In the genomic region with DNA sequence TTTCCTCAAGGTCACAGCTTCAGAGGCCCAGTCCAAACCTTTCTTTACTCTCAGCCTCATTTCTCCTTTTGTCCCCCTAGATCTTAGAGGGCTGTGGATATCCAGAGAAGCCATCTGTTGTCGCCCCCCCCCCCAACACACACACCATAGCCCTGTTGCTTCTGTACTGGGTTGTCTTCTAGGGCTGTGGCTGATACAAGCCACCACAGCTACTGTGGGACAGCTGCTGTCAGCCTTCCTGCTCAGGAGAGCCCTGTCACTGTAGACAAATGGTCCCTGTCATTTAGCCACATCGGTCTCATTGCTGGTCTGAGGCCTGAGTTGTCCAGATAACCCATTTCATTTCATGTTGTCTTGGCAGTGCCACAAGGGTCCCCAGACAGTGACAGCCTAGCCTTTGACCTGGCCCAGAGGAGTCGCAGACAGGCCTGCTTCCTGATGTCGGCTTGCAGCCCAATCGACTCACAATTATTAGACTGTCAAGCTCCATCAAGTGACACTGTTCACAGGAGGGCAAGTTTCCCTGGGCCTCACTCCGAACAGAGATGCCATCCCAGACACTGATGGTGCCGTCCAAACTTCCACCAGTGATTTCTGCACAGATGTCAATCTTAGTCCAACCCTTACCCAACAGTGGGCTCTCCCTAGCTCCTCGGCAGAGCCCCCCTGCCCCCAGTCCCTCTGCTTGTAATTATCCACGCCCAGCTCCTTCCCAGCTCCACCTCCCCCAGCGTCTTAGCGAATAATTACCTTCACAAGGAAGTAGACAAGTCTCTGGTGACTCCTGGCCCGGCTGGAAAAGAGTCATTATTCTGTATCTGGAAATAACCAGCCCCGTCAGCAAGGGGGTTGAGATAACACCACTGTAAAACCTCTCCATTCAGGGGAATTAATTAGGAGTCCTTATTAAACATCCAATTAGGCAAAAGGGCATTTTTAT, we compare ENCODE assay signal across 18 mouse cellular contexts. TPM values are rescaled to one million over a fixed set of nuclear protein-coding genes. Genes with fewer than 3 reads are reported as not detected.
A peak's percentile ranks its signal among the peaks of the same experiment; 100 is the strongest.
DNase-seq lines count a peak whose midpoint lies in the region; ATAC-seq and TF ChIP-seq lines count a peak whose summit lies in the region.
"Had no signal": no experiment of that assay in that cellular context is flagged by ENCODE, and none has a peak within 500 bp of the region (broad histone marks: within the 10 kb centered on the region; RNA-seq: fewer than 3 reads in every experiment).

No protein-coding gene starts in this region.

- no peaks in the 10 kb centered on the region for H3K36me3 ChIP-seq in intestine, embryonic 14.5 days (ENCODE audit: control insufficient read depth, insufficient read depth, low read length)
- H3K36me3 ChIP-seq in intestine, postnatal 0 days (ENCODE audit: control insufficient read depth, insufficient read depth) = no peaks in the 10 kb centered on the region
- H3K36me3 ChIP-seq in intestine, embryonic 15.5 days = no peaks in the 10 kb centered on the region

- intact Hi-C loops in left cerebral cortex, postnatal 25 days (cut with DNase I) = no loop called here

- no peak for DNase-seq in intestine, embryonic 14.5 days (ENCODE audit: low spot score)
- DNase-seq in kidney, postnatal 4 days = peak; percentile 14 to 44
- peak; percentile 28 for DNase-seq in retina, embryonic 14.5 days (ENCODE audit: low spot score)
- no peak for DNase-seq in left cerebral cortex, postnatal 25 days (ENCODE audit: low spot score in 2 of 2)
- no peak for DNase-seq in cerebellum, postnatal 25 days
- DNase-seq in gastrocnemius, postnatal 10 days = no peak
- DNase-seq: B cell, adult 2 months; forebrain, postnatal 0 days; thymus, adult 18-20 months had no signal

- no peak overlapping the region for H3K4me3 ChIP-seq in intestine, embryonic 14.5 days (ENCODE audit: low read depth, low read length)
- no peak overlapping the region for H3K4me3 ChIP-seq in intestine, postnatal 0 days (ENCODE audit: low read depth, low read length)
- no peak overlapping the region for H3K4me3 ChIP-seq in intestine, embryonic 15.5 days (replicated peaks)

- no peaks in the 10 kb centered on the region for H3K27me3 ChIP-seq in intestine, embryonic 14.5 days (replicated peaks; ENCODE audit: control insufficient read depth, insufficient read depth, low read length)
- H3K27me3 ChIP-seq in intestine, postnatal 0 days (replicated peaks; ENCODE audit: control insufficient read depth, insufficient read depth, low read length) = no peaks in the 10 kb centered on the region
- no peaks in the 10 kb centered on the region for H3K27me3 ChIP-seq in intestine, embryonic 15.5 days (replicated peaks)

- H3K9me3 ChIP-seq in intestine, embryonic 14.5 days (ENCODE audit: control insufficient read depth, low read length) = no peaks in the 10 kb centered on the region
- H3K9me3 ChIP-seq in intestine, postnatal 0 days (ENCODE audit: control insufficient read depth) = no peaks in the 10 kb centered on the region
- H3K9me3 ChIP-seq in intestine, embryonic 15.5 days = no peaks in the 10 kb centered on the region

- 0 out of 2 replicates have a peak, but pooled peaks have one; percentile 47 for ATAC-seq in intestine, embryonic 14.5 days (replicated peaks; ENCODE audit: low FRiP score, low TSS enrichment, low read depth)
- ATAC-seq in intestine, postnatal 0 days = no peak
- peak; percentile 23; the same call in 1 of the 2 replicates for ATAC-seq in intestine, embryonic 15.5 days
- ATAC-seq: activated CD4-positive, CD25-positive, alpha-beta regulatory T cell, adult 4 months; forebrain, postnatal 0 days had no signal

- 44% methylated on average over 13 of the region's 13 CpGs for WGBS in intestine, embryonic 14.5 days
- 42% methylated on average over 13 of the region's 13 CpGs for WGBS in intestine, postnatal 0 days
- 46% methylated on average over 13 of the region's 13 CpGs for whole genome bisulfite sequencing in intestine, embryonic 15.5 days

- no peak overlapping the region for H3K9ac ChIP-seq in intestine, embryonic 14.5 days (ENCODE audit: low read length)
- H3K9ac ChIP-seq in intestine, postnatal 0 days (ENCODE audit: low read depth, low read length) = no peak overlapping the region
- H3K9ac ChIP-seq in intestine, embryonic 15.5 days = no peak overlapping the region
- H3K9ac ChIP-seq: forebrain, postnatal 0 days; liver, embryonic 14.5 days had no signal

- no peak overlapping the region for H3K27ac ChIP-seq in intestine, embryonic 14.5 days (ENCODE audit: low read depth)
- H3K27ac ChIP-seq in intestine, postnatal 0 days (ENCODE audit: low read depth, low read length) = no peak overlapping the region
- H3K27ac ChIP-seq in intestine, embryonic 15.5 days = no peak overlapping the region
- H3K27ac ChIP-seq: liver, embryonic 14.5 days had no signal

- H3K4me2 ChIP-seq in intestine, embryonic 14.5 days (ENCODE audit: low read length) = no peak overlapping the region
- no peak overlapping the region for H3K4me2 ChIP-seq in intestine, postnatal 0 days (replicated peaks; ENCODE audit: low read depth)
- H3K4me2 ChIP-seq in intestine, embryonic 15.5 days (replicated peaks) = no peak overlapping the region

- no peaks in the 10 kb centered on the region for H3K4me1 ChIP-seq in intestine, embryonic 14.5 days (replicated peaks; ENCODE audit: control insufficient read depth, insufficient read depth, low read length)
- H3K4me1 ChIP-seq in intestine, postnatal 0 days (replicated peaks; ENCODE audit: control insufficient read depth, insufficient read depth, low read length) = no peaks in the 10 kb centered on the region
- no peaks in the 10 kb centered on the region for H3K4me1 ChIP-seq in intestine, embryonic 15.5 days (replicated peaks)

- TF ChIP-seq CTCF in intestine, postnatal 0 days (IDR thresholded peaks at IDR 0.05; ENCODE audit: low read depth) = no peak

RNA-seq across cellular contexts. Expression of a gene that starts 33.1 kb away (rescaled TPM):
- polyA plus RNA-seq in intestine, embryonic 14.5 days (2014; fragmentation: Nextera tagmentation; extraction: Ambion mirVana) = not detected in 2 replicates
- not detected in 2 replicates for polyA plus RNA-seq in intestine, postnatal 0 days (2015; fragmentation: Nextera tagmentation; extraction: Ambion mirVana)
- not detected in 2 replicates for polyA plus RNA-seq in intestine, embryonic 15.5 days (2015; fragmentation: Nextera tagmentation; extraction: Ambion mirVana)
- not detected for total RNA-seq in left cerebral cortex, postnatal 25 days (2021)
- not detected for total RNA-seq in gastrocnemius, postnatal 10 days (2021)
- total RNA-seq: common myeloid progenitor, adult 5-6 weeks; forebrain, postnatal 0 days; left cerebral cortex, adult 18-20 months; megakaryocyte progenitor cell, adult 5-6 weeks; MEL had no signal
- polyA plus RNA-seq: activated CD4-positive, CD25-positive, alpha-beta regulatory T cell, adult 4 months; forebrain, postnatal 0 days; liver, embryonic 14.5 days; spleen, adult 2 months had no signal

Comparison
In these comparisons a context has a peak if more than half of its experiments do, and no peak if none do; other contexts are left out.
1. DNase-seq: peak in kidney, postnatal 4 days (2 of 2) and retina, embryonic 14.5 days (single experiment); none in intestine, embryonic 14.5 days (single experiment), left cerebral cortex, postnatal 25 days (0 of 2), cerebellum, postnatal 25 days (0 of 2) and gastrocnemius, postnatal 10 days (single experiment).